Mouse (Mus musculus) hindbrain, embryonic 10.5 days (tissue): ENCODE results near the gene Crlf3. TPM values are rescaled to one million over a fixed set of nuclear protein-coding genes. Genes with fewer than 3 reads are reported as not detected.
"Not testable (repeated sequence)": the region's sequence is repeated elsewhere in the genome, so short reads cannot be mapped to it uniquely, and the experiment has no call there.

Source experiments
- DNase-seq: peaks from one replicate; pipeline ENCODE4 v3.0.0-alpha.2; 2017; ENCODE audit warnings: low spot score
- H3K27ac ChIP-seq: fragments of 300-500 bp; sonication (generic); 2 replicates; pipeline ENCODE4 v1.5.1; 2016; ENCODE audit warnings: mild to moderate bottlenecking, moderate library complexity
- H3K27me3 ChIP-seq: fragments of 300-500 bp; sonication (generic); 2 replicates; pipeline ENCODE4 v1.6.1; 2016; ENCODE audit warnings: mild to moderate bottlenecking; ENCODE audit not compliant: poor library complexity, insufficient read depth, severe bottlenecking
- H3K36me3 ChIP-seq: fragments of 300-500 bp; sonication (generic); 2 replicates; pipeline ENCODE4 v1.6.1; 2016; ENCODE audit warnings: mild to moderate bottlenecking, moderate library complexity
- H3K4me1 ChIP-seq: fragments of 300-500 bp; sonication (generic); replicated peaks from 2 replicates; pipeline ENCODE4 v1.6.1; 2016; ENCODE audit warnings: mild to moderate bottlenecking
- H3K4me3 ChIP-seq: fragments of 300-500 bp; sonication (generic); 2 replicates; pipeline ENCODE4 v1.5.1; 2016; ENCODE audit warnings: mild to moderate bottlenecking, moderate library complexity
- H3K9me3 ChIP-seq: fragments of 300-500 bp; sonication (generic); 2 replicates; pipeline ENCODE4 v1.6.1; 2016; ENCODE audit warnings: mild to moderate bottlenecking, moderate library complexity
- WGBS: fragments of 180-500 bp; shearing (Covaris S2); methylation state at CpG from one replicate; pipeline ENCODE4 v1.1.7; 2016; 5-methylcytosine and 5-hydroxymethylcytosine counted together
- polyA plus RNA-seq: library from polyadenylated mRNA; unstranded; fragments of >200 nt; fragmentation: Nextera tagmentation; extraction: Ambion mirVana; gene quantifications from 2 replicates; pipeline ENCODE4 v1.2.1, GENCODE M21; 2016

Crlf3 gene
- polyA plus RNA-seq, 1 experiment from 2014 or later = 24.5 TPM

DNA sequence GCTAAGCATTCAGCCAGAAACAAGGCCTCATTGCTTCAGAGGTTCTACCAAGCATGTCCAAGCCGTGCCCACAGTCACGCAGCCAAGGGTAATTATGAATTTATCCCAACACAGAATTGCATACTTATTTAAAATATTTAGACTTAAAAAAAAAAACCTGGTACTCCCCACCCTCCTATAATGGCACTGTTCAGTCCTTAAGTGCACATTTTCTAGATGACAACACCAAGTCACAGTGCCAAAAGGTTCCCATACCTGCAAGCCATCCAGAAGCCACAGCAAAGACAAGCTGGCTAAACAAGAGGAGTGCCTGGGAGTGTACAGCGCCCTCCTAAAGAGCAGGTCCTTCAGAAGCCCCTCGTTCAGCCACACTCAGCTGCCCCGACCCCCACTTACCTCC, 27.6 kb downstream of the Crlf3 start:
- Histone ChIP-seq H3K4me1 (no peaks in the 10 kb centered on the region), H3K27ac (no peak overlapping the region), H3K27me3 (no peaks in the 10 kb centered on the region), H3K36me3 (peaks cover 78% of the 10 kb centered on the region), H3K4me3 (no peak overlapping the region), H3K9me3 (no peaks in the 10 kb centered on the region)
- 89% methylated on average over 5 of the region's 5 CpGs for WGBS
- DNase-seq = no peak

DNA sequence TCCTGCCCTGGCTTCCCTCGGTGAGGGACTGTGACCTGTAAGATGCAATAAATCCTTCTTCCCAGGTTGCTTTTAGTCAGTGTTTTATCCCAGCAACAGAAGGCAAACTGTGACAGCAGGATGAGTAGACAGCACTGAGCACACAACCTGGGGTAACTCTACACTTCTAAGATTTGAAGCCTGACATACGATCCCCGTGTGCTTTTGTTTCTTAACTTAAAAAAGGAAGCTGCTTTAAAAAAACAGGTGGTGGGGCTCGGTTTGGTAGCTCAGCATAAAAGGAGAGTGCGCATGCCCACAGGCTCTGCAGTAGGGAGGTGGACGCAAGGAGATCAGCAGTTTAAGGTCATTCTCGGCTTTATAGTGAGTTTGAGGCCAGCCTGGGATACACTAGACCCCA, 28.3 kb downstream of the Crlf3 start:
- Histone ChIP-seq H3K27ac (no peak overlapping the region), H3K27me3 (no peaks in the 10 kb centered on the region), H3K4me1 (no peaks in the 10 kb centered on the region), H3K36me3 (peaks cover 77% of the 10 kb centered on the region), H3K4me3 (no peak overlapping the region), H3K9me3 (no peaks in the 10 kb centered on the region)
- no peak for DNase-seq
- 78% methylated on average over 7 of the region's 7 CpGs for WGBS

DNA sequence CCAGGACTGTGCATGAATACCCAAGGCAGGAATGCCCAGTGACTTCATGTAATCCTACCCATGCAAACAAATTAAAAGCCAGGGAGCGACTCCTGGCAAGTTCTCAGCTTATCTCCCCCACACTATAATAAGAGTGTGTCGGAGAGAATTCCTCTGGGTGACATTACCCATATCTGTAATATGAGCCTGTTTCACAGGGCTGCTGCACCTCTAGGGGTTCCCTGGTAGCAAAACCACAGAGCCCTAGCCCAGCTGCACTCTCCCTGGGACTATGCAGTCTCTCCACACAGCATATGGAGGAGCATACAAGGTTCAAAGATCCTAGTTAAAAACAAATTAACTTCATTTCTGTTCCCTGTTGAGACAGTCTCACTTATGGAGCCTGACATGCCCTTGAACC, 30.7 kb downstream of the Crlf3 start:
- WGBS = 66% methylated on average over 2 of the region's 2 CpGs
- Histone ChIP-seq H3K4me3 (no peak overlapping the region), H3K36me3 (peaks cover 65% of the 10 kb centered on the region), H3K4me1 (no peaks in the 10 kb centered on the region), H3K27ac (no peak overlapping the region), H3K9me3 (no peaks in the 10 kb centered on the region), H3K27me3 (no peaks in the 10 kb centered on the region)
- DNase-seq = no peak

GRCm38 (mm10) chr11:80046856-80047255, 33.9 kb downstream of the Crlf3 start:
- H3K9me3 ChIP-seq = no peaks in the 10 kb centered on the region
- H3K27ac ChIP-seq = no peak overlapping the region
- no peak for DNase-seq
- no peaks in the 10 kb centered on the region for H3K27me3 ChIP-seq
- H3K4me3 ChIP-seq = no peak overlapping the region
- no peaks in the 10 kb centered on the region for H3K4me1 ChIP-seq
- WGBS = 89% methylated on average over 7 of the region's 7 CpGs
- H3K36me3 ChIP-seq = peaks cover 43% of the 10 kb centered on the region

DNA sequence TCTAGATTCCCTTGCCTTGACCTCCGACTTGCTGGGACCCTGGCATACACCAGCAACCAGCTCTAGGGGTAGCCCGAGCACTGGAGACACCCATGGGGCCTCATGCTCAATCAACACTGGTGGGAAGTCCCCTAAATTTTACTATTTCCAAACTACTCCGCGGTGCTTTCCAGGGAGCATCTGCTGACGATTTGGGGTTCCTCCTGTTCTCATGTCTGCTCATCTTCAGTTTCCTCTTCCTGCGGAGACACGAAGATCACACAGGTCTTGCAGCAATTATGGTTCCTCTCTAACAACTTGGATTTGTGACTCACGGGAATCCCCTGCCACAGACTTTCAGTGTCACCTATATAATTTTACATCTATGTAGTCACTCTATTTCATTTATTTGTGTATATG, 37.4 kb downstream of the Crlf3 start:
- peaks cover 25% of the 10 kb centered on the region for H3K36me3 ChIP-seq
- no peaks in the 10 kb centered on the region for H3K9me3 ChIP-seq
- no peaks in the 10 kb centered on the region for H3K27me3 ChIP-seq
- H3K4me1 ChIP-seq = no peaks in the 10 kb centered on the region
- WGBS = 91% methylated on average over 8 of the region's 8 CpGs
- DNase-seq = no peak
- H3K4me3 ChIP-seq = no peak overlapping the region
- H3K27ac ChIP-seq = no peak overlapping the region

DNA sequence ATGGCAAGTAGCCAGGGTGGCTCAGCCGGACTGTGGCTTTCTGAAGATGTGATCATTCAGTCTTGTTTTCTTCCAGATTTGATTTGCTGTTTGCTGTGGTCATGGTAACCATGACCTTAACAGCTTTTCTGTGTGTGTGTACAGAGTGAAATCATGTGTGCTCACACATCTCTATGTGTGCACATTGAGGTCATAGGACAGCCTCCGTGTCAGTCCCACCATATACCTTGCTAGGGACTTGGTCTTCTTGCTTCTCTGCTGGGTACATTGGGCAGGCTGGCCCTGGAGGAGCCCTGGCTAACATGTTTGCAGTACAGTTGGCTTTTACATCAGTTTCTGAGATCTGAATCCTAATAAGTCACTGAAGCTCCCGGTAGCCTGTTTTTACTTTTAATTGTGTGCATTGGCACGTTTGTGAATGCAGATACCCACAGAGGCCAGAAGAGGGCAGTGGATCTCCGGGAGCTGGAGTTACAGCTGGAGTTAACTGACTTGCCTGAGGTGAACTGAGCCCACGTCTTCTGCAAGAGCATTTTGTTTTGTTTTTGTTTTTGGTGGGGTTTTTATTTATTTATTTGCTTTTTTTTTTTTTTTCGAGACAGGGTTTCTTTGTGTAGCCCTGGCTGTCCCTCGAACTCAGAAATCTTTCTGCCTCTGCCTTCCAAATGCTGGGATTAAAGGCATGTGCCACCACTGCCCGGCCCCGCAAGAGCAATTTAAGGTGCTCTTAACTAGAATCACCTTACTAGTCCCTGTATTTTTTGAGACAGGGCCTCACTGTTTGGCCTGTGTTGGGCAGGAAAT, 38.0 kb downstream of the Crlf3 start:
- WGBS = 53% methylated on average over 10 of the region's 10 CpGs
- Histone ChIP-seq H3K27ac (no peak overlapping the region), H3K27me3 (no peaks in the 10 kb centered on the region), H3K4me1 (no peaks in the 10 kb centered on the region), H3K4me3 (no peak overlapping the region), H3K36me3 (peaks cover 20% of the 10 kb centered on the region), H3K9me3 (no peaks in the 10 kb centered on the region)
- peak; percentile 29 for DNase-seq

- DNase-seq = no peak
- 82% methylated on average over 8 of the region's 8 CpGs for WGBS
- Histone ChIP-seq H3K27me3 (no peaks in the 10 kb centered on the region), H3K36me3 (peaks cover 35% of the 10 kb centered on the region), H3K27ac (no peak overlapping the region), H3K4me1 (no peaks in the 10 kb centered on the region), H3K4me3 (no peak overlapping the region), H3K9me3 (no peaks in the 10 kb centered on the region)
Observed at GRCm38 (mm10) chr11:80037495-80037894, 43.3 kb downstream of the Crlf3 start.

- Histone ChIP-seq H3K36me3 (peaks cover 99% of the 10 kb centered on the region), H3K27ac (no peak overlapping the region), H3K4me1 (no peaks in the 10 kb centered on the region), H3K27me3 (no peaks in the 10 kb centered on the region), H3K9me3 (no peaks in the 10 kb centered on the region), H3K4me3 (no peak overlapping the region)
- WGBS = 93% methylated on average over 4 of the region's 4 CpGs
- DNase-seq = no peak
Observed at GRCm38 (mm10) chr11:80021306-80021705, 59.5 kb downstream of the Crlf3 start.

DNA sequence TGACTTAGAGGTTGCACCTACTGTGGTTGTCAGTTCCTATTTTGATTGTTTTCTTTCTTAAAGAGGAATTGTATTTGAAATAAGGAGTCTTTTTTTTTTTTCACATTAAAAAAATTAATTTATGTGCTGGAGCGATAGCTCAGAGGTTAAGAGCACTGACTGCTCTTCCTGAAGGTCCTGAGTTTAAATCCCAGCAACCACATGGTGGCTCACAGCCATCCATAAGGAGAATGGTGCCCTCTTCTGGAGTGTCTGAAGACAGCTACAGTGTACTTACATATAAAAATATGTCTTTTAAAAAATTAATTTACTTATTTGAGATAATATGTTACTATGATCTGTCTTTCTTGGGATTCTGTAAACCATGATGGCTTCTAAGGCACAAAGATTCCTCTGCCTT, 61.0 kb downstream of the Crlf3 start:
- peaks cover 99% of the 10 kb centered on the region for H3K36me3 ChIP-seq
- H3K4me3 ChIP-seq = no peak overlapping the region
- H3K27ac ChIP-seq = no peak overlapping the region
- 93% methylated on average over 1 of the region's 1 CpGs for WGBS
- no peaks in the 10 kb centered on the region for H3K9me3 ChIP-seq
- H3K27me3 ChIP-seq = no peaks in the 10 kb centered on the region
- H3K4me1 ChIP-seq = no peaks in the 10 kb centered on the region
- DNase-seq = no peak

- peaks cover 99% of the 10 kb centered on the region for H3K36me3 ChIP-seq
- H3K27me3 ChIP-seq, H3K27ac ChIP-seq, H3K4me1 ChIP-seq, H3K9me3 ChIP-seq, DNase-seq, H3K4me3 ChIP-seq: not testable (repeated sequence)
- 97% methylated on average over 5 of the region's 5 CpGs for WGBS
Observed at GRCm38 (mm10) chr11:80016533-80016932, 64.3 kb downstream of the Crlf3 start.

Other genes starting within 250 kb of the Crlf3 start
- 44.9 and 62.4 TPM in 2 replicates for gene Utp6, start 118.6 kb downstream of the Crlf3 start, polyA plus RNA-seq
- 15.5 and 20.0 TPM in 2 replicates for gene Suz12, start 87.9 kb downstream of the Crlf3 start, polyA plus RNA-seq
- gene Atad5, start 8.4 kb upstream of the Crlf3 start, polyA plus RNA-seq = 11.5 and 16.2 TPM in 2 replicates
- gene Tefm, start 61.2 kb upstream of the Crlf3 start, polyA plus RNA-seq = 33.6 and 34.7 TPM in 2 replicates
- gene Adap2, start 73.1 kb upstream of the Crlf3 start, polyA plus RNA-seq = 0.81 and 2.0 TPM in 2 replicates
- 5.0 and 5.2 TPM in 2 replicates for gene Rnf135, start 102.9 kb upstream of the Crlf3 start, polyA plus RNA-seq
- 56.0 and 56.1 TPM in 2 replicates for gene Rhot1, start 128.0 kb upstream of the Crlf3 start, polyA plus RNA-seq
- gene Rhbdl3, start 219.9 kb upstream of the Crlf3 start, polyA plus RNA-seq = 10.2 and 18.0 TPM in 2 replicates